Mouse (Mus musculus): ENCODE measurements at regions not wholly inside any gene's neighbourhood (a gene's known extent, or its start where the extent isn't known, plus 50 kb on each side); places are given as distances from the start of the nearest gene placed in this dataset.
A peak's percentile ranks its signal among the peaks of the same experiment; 100 is the strongest.
"Not testable (repeated sequence)": the region's sequence is repeated elsewhere in the genome, so short reads cannot be mapped to it uniquely, and the experiment has no call there.

- no peak for DNase-seq
Observed at GRCm38 (mm10) chr15:19458485-19458884, 639.7 kb downstream of the Cdh10 start.

- no peak for DNase-seq
Observed at GRCm38 (mm10) chr15:19473521-19473920, 654.8 kb downstream of the Cdh10 start.

GRCm38 (mm10) chr15:19493556-19493955 is 674.8 kb downstream of the Cdh10 start:
- DNase-seq = not testable (repeated sequence)

GRCm38 (mm10) chr15:19519377-19519776 is 700.6 kb downstream of the Cdh10 start:
- no peak for DNase-seq

- no peak for DNase-seq
Observed at GRCm38 (mm10) chr15:19540676-19541075, 721.9 kb downstream of the Cdh10 start.

- DNase-seq = no peak
Observed at GRCm38 (mm10) chr15:19549757-19550156, 731.0 kb downstream of the Cdh10 start.

GRCm38 (mm10) chr15:19584769-19585168 is 766.0 kb downstream of the Cdh10 start:
- DNase-seq = no peak

- no peak for DNase-seq
Observed at GRCm38 (mm10) chr15:19585281-19585680, 766.5 kb downstream of the Cdh10 start.

- no peak for DNase-seq
Observed at GRCm38 (mm10) chr15:19593746-19594145, 775.0 kb downstream of the Cdh10 start.

GRCm38 (mm10) chr15:19622367-19622766 is 803.6 kb downstream of the Cdh10 start:
- DNase-seq = not testable (repeated sequence)

GRCm38 (mm10) chr15:19667380-19667779 is 781.7 kb upstream of the Cdh12 start:
- no peak for DNase-seq

- DNase-seq = no peak
Observed at GRCm38 (mm10) chr15:19675545-19675944, 773.5 kb upstream of the Cdh12 start.

GRCm38 (mm10) chr15:19687239-19687638 is 761.8 kb upstream of the Cdh12 start:
- peak; percentile 7 for DNase-seq

GRCm38 (mm10) chr15:19711764-19712163 is 737.3 kb upstream of the Cdh12 start:
- DNase-seq = no peak

Measured in right cerebral cortex, postnatal 25 days (tissue).